Mouse (Mus musculus): ENCODE measurements at regions not wholly inside any gene's neighbourhood (a gene's known extent, or its start where the extent isn't known, plus 50 kb on each side); places are given as distances from the start of the nearest gene placed in this dataset.

DNA sequence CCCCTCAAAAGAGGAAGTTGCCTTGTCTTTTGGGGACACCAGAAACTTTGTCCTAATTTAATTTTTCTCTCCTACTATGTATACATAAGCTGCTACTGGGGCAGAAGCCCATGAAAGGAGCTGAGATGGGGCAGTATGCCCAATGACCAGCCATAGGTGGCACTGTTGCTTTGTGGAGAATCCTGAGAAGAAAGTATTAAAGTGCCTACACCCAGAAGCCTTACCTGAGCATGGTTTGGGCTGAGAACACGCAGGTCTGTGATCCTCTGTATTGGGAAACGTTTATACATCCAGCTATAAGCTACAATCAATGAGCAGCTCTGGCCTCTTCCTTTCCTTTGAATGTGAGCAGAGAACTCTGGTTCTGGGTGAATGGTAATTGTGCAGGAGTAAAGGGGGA is 1088.5 kb downstream of the Jrkl start:
- intact Hi-C loops (cut with DNase I): loop anchor here (5.0 kb wide), 1 partner anchor 720 kb away; no protein-coding TSS in a partner anchor

DNA sequence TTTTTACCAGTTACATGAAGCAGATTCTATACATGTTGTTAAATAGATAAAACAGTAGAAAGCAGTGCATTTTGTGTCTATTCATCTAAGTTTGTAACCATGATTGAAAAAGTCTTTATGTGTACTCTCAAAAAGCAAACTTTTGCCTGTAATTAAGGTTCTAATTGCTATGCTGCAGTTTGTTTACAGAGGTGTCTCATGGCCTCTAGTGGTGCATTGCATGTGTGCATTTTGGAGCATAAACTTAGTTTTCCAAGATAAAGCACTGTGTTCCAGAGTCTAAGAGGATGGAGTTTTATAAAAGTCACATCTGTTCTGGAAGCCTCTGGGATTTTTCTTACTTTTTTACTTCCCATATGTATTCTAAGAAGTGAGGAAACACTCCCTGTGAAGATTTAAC is 1132.3 kb downstream of the Jrkl start:
- intact Hi-C loops (cut with DNase I): no loop called here

Measured in adrenal gland (tissue).